Mouse (Mus musculus) liver, embryonic 14.5 days (tissue): ENCODE measurements around the gene Tbc1d13.

Experiments
- CTCF ChIP-seq: IDR thresholded peaks from 2 replicates; pipeline ENCODE4 v1.5.1; 2016; ENCODE audit warnings: antibody characterized with exemption, low read depth, control low read depth
- EP300 ChIP-seq: IDR thresholded peaks from 2 replicates; pipeline ENCODE4 v1.6.1; 2016; ENCODE audit warnings: antibody characterized with exemption, low read depth

DNA sequence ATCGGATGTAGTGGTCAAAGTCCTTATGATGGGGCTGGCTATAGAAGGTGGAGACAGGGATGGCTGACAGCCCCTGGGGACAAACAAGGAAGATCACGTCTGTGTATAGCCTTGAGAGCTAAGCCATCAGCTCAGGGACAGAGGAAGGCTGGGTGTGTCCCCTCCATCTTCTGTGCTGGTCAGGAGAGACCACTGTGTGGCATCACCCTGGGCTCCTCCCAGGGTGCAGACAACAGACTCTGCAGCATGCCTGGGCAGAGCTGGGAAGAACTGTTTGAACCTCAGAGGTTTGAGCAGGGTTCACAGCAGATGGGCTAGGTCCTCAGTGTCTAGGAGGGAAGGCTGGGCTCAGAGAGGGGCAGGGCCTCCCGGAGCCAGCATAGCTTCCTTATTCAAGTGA is 52.1 kb downstream of the Tbc1d13 start:
- no peak for TF ChIP-seq EP300
- TF ChIP-seq CTCF: no peak
